Mouse (Mus musculus) urinary bladder, postnatal 4 days (tissue): ENCODE results near the gene Vac14.

Experiments used
- DNase-seq, 2 experiments: peaks; one replicate each; pipeline ENCODE4 v3.0.0; 2021 to 2022; ENCODE audit warnings: low spot score in 2 of 2

Vac14 gene

DNA sequence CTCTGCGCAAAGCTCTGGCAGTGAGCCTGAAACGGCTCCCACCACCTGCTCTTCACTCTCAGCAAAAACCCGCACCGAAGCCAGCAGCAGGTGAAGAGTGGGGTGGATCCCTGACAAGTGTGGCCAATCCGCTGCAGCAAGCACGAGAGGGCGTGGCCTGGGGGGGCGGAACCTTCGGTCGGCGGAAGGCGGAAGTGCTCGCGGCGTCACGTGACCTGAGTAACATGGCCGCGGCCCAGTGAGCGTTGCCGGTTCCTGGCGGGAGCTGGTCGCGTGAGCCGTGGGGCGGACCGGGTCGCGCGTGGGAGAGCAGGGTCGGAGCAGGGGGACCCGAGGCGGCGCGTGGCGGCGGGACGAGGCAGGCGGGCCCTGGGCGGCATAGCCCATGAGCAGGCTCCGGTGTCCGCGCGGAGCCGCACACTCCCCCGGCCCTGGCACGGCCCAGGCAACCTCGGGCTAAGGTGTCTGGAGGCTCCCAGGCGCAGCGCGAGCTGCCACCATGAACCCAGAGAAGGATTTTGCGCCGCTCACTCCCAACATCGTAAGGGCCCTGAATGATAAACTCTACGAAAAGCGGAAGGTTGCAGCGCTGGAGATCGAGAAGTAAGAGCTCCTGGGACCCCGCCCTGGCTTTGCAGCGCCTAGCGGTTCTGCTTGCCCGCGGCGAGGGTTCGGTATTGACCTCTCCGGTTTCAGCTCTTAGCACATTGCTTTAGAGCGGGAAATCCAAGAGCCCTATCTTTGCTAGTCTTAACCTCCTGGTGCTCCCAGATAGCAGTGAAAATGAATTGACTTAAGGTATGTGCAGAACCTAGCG lies at the start of gene Vac14:
Gene Vac14 (plus strand): TSS at position 195 of the 817 bp plus-strand sequence.
- peak; percentile 92 to 98 for DNase-seq

DNA sequence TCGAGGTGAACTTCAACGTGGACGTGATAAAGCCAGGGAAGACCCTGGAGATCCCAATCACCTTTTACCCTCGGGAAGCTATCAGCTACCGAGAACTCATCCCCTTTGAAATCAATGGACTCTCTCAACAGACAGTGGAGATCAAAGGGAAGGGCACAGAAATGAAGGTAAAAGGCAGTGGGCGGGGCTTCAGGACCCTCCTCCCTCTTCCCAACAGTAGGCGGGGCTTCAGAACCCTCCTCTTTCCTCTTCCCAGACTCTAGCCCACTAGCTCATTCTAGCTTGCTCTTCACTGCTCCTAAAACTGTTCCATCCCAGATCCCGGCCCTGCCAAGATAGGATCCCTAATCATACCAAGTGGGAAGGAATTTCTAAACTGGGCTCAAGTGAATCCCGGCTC lies 25.7 kb upstream of the Vac14 start:
- DNase-seq: no peak

DNA sequence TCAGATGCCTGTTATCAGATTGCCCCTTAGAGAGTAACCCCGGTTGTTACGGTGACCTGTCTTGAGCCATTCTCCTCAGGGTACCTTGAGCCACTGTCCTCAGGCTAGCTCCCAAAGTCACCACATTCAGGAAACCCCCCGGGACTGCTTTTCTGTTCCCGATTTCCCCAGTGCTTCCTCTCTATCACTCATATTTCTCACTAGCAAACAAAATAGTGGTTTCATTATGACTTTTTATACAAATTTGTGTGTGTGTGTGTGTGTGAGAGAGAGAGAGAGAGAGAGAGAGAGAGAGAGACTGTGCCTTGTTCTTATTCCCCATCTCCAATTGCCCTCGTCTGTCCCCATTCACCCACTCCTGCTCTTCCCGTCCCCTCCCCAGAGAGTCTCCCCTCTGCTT lies 24.2 kb upstream of the Vac14 start:
- no peak for DNase-seq

DNA sequence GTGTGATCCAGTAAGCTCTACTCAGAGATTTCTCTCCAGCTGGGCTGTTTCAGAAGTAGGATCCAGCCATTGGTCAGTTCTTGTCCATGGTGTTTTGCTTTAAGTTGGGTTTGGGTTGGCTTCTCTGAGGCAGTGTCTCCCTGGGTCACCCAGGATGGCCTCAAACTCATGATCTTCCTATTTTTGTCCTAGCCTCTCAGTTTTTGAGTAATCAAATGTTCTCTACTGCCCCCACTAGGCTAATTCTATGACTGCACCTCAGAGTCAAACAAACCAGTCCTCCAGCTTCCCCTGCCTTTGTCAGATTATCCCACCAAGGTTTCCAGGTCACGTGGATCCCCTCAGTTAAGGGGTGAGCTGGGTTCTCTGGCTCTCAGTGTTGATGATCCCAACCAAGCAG lies 13.8 kb upstream of the Vac14 start:
- no peak for DNase-seq

DNA sequence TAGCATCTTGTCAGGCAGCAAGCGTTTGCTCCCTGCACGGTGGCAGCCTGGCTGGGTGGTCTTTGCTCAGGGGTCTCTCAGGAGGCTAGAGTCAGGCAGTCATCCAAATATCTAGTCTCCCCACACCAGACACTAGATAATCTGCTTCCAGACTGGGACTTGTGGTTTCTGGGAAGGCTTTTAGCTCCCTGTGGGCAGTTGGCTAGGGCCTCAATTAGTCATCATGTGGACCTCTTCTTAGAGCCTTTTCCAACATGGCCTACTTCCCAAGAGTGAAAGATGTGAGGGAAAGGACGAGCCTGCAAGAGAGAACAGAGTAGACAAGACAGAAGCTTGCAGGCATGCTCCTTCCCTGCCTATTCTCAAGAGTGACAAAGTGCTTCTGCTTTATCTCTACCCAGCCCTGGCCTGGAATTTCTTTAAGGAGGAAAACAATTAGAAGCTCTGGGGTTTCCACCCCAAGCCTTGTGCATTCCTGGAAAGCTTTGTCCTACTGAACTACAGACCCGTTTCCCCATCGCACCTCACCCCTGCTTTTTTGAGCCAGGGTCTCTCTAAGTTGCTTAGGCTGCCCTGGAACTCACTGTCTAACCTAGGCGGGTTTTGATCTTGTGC lies 12.9 kb upstream of the Vac14 start:
- no peak for DNase-seq

DNA sequence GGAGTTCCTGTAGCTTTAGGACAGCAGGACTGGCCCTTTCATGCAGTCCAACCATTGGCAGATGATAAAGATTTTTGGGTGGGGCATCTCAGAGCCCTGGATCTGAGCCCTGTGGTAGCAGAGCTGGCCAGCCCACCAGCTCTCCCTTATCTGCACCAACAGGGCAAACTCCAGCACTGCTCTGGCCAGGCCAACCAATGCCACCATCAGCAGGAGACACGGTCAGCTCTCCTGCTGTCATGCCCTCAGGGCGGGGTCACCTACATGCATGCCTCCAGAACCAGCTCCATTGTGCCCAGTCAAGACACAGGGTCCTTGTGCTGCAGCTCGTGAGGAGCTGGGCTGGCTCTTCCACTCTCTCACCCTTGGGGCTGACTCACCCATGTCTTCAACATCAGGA lies 2.7 kb upstream of the Vac14 start:
- DNase-seq: no peak

DNA sequence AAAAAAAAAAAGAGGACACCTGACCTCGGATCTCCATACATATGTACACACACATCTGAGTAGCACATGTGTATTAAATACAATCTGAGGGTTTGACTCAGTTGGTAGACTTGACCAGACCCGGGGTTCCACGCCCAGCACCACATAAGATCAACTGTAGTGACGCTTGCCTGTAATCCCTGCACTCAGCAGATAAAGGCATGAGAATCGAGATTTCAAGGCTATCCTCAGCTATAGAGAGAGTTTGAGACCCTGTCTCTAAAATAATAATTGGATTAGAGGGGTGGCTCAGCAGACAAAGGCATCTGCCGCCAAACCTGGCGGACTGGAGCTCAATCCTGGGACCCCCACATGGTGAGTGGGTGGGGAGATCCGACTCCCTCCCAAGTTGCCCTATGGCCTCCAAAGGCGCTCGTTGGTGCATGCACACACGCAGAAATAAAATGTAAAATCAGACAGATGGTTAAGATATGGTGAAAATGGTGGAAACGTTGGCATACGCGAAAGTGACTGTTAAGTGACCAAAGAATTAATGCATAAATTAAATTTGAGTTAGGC lies 505 bp upstream of the Vac14 start:
- DNase-seq: no peak

DNA sequence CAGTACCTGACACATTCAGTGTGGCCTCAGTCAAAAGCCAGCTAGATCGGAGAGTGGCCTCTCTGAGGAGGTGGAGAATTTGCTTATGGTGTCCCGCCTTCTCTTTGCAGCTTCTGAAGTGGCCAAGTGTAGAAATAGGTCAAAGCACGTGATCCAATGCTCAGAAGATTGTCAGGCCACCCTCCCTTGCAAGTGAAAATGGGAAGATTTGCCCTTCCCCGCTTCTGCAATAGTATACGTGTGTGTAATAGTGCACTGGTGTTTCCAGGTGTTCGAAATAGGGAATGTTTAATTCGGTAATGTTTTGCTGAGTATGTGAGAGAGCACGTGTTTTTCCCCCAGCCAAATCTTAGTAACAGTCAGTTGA lies 806 bp downstream of the Vac14 start:
- no peak for DNase-seq

DNA sequence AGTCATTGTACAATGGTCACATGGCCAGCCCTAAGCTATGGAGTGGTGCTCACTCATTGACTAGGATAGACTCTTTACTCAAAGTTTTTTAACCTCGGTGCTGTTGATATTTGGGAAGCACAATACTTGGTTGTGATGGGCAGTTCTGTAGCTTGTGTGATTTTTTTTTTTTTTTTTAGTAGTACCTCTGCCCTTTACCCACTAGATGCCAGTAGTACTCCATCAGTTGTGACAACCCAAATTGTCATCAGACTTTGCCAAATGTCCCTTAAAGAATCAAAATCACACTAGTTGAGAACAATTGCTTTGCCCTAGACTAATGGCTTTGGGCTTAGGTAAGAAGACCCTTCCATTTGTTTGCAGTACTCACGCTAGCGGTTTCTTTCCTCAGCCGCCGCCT lies 1.5 kb downstream of the Vac14 start:
- no peak for DNase-seq

DNA sequence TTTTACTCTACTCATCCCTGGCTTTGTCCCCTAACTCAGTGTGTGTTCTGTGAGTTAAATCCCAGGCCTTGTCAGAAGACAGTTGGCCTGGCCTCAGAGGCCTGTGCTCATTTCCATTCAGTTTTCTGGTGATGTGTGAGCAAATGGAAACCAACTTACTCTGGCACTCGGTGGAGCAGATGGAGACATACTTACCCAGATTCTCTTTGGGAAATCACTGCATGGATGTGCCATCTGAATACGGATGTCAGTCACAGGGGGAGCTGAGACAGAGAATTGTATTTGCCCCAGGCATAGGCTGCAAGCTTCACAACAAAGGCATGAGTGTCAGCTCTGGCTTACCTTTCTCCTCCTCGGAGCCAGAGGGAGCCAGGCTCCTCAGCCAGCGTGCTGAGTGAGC lies 8.0 kb downstream of the Vac14 start:
- no peak for DNase-seq

DNA sequence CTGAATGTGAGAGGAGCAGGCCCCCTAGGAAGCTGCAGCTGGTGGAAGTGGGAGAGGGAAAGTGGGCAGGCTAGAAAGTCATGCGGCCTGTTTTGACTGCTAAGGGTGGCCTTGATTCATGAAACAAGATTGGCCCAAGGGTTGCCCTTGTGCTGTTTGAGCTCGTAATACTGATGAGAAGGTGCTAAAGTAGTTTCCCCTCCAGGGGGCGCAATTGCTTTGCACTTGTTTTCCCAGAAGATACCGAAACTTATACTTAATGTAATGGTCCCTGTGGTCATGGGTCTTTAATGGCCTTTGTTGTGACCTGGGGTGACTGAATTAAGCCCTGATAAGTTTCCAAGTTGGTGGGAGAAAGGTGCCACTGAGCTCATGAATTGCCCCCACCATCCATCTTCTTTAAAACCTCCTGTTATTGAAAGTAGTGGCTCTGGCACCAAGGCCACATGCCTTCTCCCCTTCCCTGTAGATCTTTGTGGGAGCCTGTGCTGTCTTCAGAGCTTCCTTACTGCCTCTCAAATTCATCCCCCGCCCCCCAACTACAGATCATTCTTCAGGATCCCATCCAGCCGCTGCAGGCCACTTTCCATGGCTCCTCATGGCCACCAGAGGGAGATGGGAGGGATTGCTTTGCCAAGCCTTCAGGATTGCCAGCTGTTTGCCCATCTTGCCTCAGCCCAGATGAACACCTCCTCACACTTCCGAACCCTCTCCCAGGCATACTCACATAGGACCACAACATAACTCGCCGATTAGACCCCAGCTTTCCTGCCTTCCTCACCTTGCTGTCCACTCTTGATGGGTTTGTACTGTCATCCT lies 11.1 kb downstream of the Vac14 start:
- DNase-seq: peak in 1 of 2 experiments; percentile 69

DNA sequence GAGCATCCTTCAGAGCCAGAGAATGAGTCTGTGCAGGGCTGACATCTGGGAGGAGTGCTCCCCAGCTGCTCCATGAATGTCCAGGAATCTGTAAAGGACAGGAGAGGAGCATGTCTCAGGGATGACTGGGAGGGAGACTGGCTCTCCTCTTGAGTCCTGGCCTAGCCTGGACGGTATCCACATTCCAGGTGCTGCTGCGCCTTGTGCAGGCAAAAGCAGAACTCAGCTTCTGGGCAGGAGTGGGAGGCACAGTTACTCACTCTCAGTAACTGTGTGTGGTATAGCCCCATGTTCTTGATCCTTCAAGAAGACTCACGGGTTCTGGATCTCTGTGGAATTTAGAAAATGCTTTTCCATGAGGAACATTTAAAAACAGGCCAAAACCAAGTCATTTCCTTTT lies 11.7 kb downstream of the Vac14 start:
- no peak for DNase-seq

DNA sequence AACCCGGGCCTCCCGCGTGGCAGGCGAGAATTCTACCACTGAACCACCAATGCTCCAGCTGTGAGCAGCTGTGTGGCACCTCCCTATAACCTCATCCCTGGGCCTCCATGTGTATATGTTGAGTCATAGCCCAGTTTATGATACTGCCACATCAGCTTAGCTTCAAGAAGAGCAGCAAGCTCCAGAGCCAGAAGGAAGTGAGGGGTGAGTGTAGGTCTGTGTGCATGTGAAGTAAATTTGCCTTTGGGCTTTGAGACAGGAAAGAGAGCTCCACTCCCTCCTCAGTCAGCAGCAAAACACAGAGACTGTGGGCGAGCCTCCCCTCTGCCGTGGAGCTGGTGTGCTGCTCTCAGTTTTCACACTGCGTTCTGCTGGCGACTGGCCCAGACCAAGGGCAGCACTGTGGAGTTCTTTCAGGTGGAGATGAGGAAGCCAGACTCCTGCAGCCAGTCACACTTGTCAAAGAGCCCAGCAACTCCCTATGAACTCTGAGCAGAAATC lies 12.2 kb downstream of the Vac14 start:
- peak; percentile 74 to 86 for DNase-seq

DNA sequence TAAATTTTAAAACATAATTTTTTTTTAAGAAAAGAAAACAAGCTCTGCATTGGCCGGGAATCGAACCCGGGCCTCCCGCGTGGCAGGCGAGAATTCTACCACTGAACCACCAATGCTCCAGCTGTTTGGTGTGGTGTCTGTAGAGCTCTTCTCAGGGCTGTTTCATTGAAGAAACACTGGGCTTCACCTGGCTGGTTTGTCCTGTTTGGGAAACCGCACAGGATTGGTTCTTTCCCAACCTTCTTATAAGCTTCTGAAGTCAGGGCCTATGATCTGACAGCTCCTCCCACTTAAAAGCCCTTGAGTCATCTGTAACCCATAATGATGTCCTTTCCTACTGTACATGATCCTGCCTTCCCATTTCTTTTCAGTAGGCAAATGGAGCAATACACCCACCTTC lies 12.8 kb downstream of the Vac14 start:
- DNase-seq: peak in 1 of 2 experiments; percentile 26

DNA sequence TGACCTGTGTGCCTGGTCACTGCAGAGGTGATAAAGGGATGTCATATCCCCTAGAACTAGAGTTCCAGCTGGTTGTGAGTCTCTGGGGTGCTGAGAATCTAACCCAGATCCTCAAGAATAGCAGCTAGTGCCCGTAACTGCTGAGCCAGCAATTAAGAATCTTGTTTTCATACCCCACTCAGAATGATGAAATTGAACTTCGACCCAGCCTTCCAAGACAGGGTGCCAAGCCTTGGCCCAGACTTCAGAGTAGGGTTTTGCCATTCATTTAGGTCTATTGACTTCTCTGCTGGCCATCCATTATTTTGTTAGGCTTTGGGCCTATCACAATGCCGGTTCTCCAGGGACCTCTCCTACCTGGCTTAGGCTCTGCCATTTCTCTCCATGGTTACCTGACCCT lies 15.4 kb downstream of the Vac14 start:
- no peak for DNase-seq

DNA sequence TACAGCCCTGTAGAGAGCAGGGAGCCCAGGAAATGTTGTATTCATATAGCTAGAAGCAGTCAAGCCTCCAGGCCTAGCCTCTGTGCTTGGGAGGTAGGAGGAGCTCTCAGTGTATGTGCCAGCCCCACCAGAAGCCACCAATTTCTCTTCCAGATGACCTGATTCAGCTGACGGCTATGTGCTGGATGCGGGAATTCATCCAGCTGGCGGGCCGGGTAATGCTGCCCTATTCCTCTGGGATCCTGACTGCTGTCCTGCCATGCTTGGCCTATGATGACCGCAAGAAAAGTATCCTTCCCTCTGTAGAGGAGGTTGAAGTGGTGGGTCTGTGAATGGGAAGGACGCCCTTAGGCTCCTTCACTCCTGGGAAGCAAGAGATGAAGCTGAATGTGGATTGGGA lies 17.8 kb downstream of the Vac14 start:
- DNase-seq: no peak

DNA sequence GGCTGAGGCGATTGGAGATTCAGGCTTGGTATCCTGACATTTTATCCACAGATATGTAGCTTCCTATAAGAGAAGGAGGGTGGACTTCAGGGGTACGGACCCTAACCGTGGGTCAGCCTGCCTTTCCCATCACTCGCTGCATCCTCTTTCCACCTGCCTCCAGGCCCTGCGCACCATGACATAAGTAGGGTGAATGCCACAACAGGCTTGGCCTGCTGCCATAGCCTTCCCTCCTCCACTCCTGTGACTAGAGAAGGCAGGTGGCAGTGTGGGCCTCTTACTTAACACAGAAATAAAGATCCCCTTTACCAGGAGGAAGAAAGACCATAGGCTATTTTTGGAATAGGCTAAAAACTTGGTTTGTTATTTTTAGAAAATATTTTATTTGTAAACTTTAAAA lies 23.9 kb downstream of the Vac14 start:
- no peak for DNase-seq

DNA sequence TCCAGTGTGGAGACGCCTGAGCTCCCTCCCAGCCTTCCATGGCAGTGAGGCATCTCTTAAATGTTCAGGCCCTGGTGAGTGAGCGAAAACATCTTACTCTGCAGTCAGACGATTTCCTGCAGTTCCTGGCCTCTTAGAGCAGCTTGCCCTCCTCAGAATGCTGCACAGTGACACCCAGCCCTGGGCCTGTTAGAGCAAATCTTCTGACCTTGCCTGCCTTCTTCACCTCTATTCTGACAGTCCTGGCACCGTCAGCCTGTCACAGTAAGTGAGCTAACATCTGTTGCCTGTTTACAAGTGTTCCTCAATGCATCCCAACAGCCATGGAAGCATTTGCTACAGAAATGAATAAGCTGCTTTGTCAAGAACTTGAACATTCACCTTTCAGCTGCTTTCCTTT lies 24.8 kb downstream of the Vac14 start:
- no peak for DNase-seq

DNA sequence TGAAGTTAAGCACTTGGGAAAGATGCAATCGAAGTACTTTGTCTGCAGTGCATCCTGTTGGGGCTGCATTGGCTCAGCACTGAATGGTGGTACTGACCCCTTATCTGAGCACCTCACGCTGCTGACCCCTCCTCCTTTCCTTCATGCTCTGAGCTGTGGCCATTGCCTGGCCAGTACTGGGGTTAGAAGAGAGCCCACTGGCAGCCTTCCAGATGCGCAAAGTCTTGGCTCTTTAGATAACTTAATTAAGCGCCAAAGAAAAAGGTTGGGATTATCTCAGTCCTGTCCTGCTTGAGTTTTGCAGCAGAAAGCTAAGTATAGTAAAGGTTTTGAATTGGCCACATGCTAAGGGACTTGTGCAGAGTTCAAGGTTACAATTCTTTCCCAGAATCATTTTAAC lies 26.0 kb downstream of the Vac14 start:
- DNase-seq: no peak

DNA sequence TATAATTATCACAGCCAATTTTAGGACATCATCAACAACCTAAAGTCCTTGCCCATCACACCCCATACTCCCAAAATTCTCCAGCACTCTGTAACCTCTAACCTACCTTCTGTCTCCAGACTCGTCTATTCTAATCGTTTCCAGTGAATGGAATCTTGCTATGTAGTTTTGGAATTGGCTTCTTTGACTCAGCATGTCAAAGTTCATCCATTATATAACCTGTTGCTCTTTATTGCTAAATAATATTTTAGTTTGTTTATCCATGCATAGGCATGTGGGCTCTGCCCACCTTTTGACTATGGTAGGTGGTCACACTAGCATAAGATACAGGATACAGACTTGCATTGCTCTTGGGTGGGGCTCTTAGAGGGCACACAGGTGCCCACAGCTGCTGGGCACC lies 26.5 kb downstream of the Vac14 start:
- DNase-seq: no peak

DNA sequence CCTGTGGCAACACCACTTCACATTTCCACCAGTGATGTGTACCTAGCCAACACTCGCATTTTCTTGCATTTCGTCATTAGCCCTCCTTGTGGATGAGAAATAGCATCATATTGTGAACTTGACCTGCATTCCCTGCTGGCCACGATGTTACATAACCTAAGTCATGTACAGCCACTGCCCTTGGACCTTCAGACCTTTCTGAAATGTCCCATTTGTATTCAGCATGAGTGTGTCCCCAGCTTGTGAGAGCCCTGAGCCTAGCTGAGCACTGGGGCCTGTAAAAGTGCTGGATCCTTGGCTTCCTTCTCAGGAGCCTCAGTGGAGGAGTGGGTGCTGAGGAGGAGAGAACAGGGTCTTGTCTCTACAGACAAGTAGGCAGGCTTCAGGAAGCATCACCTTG lies 27.0 kb downstream of the Vac14 start:
- no peak for DNase-seq

DNA sequence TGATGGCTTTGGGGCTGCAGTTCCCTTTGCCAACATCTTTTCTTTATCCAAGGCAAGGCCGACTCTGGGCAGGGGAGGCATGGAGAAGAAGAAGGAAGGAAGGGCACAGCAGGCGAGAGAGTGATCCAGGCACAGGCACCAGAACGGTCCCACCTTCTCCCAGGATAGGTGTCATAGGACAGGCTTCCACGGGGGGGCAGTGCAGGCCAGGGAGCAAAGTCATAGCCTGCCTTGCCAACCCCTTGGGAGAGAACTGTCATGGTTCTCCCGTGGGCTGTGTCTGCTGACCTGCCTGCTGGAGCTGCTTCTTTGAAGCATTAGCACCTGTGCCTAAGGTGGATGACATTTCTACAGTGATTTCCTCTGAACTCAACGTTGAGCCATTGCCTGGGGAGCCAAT lies 27.7 kb downstream of the Vac14 start:
- DNase-seq: peak; percentile 54 to 84
